Mouse (Mus musculus): ENCODE data around the gene Mlip.
A peak's percentile ranks its signal among the peaks of the same experiment; 100 is the strongest.

Mlip gene

GRCm38 (mm10) chr9:77344318-77344717, 8.5 kb downstream of the Mlip start:
- no peak for DNase-seq

DNA sequence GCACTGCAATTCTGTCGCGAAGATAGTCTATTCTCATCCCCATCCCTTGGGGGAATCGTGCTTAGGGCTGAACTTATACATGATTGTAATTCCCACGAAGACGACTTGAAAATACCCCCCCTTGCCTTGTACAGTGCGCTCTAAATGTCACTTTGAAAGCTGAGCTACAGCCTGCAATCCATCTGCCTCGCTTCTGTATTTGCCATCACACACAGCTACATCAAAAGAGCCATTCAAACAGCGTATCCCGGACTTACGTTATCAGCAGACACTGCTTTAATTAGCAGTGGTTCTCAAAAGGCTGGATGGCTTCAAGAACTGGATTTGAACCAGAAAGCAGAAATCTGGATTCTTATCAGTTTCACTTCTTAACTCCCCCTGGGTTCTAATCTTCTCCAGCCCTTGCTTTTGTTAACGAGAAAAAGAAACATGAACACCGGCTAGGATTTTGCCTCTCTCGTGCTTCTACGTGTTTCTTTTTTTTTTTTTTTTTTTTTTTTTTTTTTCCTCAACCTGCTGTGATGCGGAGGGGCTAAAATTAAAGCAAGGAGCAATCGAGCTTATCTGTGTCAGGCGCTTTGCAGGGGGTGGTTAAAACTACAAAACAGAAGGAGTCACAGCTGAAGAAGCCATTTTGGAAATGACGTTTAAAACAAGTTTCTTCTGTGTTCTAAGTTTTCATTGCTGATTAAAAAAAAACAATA, 12.5 kb downstream of the Mlip start:
- DNase-seq, result peak; percentile 69

DNA sequence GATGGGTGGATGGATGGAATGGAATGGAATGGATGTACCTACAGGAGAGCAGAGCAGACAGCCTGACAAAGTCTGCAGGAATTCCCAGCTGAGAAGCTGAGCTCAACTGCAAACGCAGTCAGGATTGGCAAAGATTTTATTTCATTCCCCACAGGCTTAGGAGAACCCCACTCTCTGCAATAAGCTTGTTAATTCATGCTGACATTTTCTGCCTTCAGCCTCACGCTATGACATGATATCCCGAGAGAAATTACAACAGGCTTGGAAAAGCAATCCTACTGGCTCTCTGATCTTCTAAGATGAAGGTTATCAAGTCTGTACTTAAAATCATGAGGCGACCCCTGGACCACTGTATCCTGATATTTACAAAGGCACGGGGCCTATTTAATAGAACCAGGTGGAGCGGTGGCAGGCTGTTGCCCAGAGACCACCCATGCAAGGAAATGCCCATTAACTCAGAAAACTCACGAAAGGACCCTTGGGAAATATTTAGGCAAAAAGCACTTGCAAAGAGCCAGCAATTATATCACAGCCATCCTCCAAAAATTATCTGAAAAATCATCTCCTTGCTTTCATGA, 13.1 kb downstream of the Mlip start:
- DNase-seq, result peak; percentile 16

GRCm38 (mm10) chr9:77335370-77335769, 17.4 kb downstream of the Mlip start:
- no peak for DNase-seq

DNA sequence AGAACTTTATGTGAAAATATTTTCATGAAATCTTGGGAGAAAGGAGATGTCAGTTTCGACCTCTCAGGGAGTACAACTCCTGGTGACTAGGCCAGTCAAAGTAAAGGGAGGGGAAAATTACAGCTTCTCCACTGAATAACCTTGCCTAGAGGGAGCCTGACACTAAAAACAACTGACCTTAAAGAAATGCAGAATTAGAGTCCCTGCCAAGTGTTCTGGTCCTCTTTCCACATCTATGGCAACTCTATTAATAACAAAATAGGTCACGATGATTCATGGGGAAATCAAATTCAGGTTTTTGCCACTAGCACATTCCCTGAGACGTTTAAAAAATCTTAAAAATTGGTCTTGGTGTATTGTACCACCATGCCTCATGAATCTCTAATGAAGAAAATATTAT, 34.4 kb downstream of the Mlip start:
- DNase-seq, result no peak

DNA sequence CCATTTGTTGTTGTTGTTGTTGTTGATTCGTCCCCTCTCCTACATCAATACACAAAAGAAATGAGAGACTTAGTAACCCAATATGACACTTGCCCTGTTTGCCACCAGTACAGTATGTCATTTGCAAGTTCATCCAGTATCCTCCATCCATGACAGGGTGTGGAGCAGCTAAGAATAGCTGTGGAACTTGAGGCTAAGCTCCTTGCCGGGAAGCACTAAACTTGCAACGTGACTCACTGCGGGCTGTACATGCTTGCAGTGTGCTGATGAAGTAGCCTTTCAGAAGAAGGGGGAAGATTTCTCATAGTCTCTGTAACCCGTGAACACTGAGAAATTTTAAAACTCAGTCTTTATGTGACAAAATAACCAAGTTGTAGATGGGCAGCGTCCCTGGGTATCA, 42.2 kb downstream of the Mlip start:
- no peak for DNase-seq

DNA sequence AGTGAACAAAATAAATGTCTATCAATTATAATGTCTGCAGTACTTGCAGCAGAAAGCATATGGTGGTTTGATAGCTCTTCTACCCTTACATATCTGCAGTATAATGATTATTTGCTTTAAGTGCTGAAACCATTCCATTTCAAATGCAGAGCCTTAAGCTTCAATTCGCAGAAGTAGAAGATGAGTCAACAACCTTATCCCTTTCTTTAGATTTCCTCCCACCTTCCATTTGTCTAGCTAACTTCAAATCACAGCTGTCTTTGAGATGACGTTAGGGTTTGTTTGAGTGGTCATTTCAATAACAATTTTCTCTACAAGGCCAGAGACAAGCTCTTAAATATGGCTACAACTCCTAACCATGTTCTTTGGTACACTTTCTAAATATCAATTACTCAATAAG, 47.4 kb downstream of the Mlip start:
- no peak for DNase-seq

DNA sequence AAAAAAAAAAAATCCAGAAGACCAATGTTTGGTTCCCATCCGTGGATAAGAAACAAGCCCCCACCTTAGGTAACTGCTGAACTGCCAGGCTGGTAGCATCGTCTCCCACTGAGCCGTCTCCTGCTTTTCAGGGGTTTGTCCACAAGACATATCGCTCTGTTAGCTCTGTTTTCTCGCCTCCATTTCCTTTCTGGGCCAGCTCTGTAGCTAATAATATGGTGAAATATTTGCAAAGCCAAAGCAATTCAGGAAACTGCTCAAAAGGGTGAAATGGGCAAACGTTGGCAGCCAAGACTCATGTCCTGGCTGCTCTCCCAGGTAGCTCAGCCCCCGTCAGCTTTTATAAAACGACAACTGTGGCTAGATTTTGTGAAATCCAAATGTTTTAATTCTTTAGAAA, 50.4 kb downstream of the Mlip start:
- DNase-seq, result peak; percentile 30

- no peak for DNase-seq
These were observed 64.8 kb downstream of the Mlip start for GRCm38 (mm10) chr9:77287958-77288357.

- no peak for DNase-seq
These were observed 73.4 kb downstream of the Mlip start for GRCm38 (mm10) chr9:77279371-77279770.

DNA sequence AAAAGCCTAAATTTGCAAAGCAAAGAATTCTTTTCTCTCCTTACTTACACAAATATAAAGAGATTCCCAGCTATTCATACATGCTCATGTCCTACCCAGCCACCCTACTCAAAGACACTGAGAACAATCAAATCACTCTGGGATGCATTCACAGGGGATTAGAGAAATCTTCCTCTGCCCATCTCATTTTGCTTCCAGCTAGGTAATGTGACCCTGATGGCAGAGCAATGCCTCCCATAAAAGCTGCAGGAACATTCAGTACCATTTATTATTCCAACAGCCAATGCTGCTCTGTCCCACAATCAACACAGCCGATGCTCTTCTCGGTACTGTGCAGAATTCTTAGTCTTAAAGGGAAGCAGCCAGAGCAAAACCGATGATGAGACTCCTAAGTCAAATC, 74.7 kb downstream of the Mlip start:
- DNase-seq, result no peak

DNA sequence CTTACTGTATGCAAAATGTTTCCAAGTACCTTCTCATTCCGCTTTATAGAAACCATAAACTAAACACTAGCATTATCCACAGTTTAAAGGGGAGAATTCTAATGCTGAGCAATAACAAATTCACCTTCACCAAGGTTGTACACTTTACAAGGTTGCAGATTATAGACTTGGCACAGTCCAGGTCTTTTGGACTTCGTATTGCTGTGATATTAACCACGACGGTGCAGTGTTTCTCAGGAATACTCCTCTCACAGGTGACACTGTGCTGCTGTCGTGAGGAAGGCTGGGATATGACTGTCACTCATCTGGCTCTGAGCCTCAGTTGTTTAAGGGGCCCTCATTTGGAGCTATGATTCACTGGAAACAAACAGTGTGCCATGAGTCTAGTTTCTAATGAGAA, 75.5 kb downstream of the Mlip start:
- DNase-seq, result no peak

DNA sequence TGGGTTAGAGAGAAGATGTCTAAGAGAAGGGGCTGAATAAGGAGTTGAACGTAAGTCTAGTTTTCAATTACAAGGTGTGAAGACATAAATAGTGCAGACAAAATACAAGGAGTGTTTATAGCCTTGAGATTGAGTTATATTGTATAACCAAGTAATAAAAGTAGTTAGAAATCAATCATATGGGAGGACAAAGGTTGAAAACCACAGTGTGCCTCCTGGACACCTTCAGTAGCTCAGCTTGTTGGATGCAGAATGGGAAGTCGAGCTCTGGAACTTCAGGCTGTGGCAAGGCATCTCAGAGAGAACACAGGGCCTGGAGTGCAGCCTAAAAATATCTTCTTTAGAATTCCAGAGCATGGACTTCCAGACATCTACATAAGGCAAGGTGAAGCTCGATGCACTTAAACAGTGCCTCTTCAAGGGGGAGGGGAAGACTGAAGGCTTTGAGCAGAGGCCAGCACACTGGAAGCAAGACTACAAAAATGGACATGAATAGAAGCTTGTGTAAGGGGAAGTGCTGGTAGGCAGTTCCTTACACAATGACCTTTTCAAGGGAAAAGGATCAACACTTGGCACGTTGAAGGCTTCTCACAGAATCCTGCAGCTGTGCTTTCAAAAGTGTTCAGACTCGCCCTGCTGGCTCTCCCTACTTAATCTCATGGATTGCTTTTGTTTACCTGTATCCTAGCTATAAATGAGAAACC, 76.2 kb downstream of the Mlip start:
- peak; percentile 18 for DNase-seq

DNA sequence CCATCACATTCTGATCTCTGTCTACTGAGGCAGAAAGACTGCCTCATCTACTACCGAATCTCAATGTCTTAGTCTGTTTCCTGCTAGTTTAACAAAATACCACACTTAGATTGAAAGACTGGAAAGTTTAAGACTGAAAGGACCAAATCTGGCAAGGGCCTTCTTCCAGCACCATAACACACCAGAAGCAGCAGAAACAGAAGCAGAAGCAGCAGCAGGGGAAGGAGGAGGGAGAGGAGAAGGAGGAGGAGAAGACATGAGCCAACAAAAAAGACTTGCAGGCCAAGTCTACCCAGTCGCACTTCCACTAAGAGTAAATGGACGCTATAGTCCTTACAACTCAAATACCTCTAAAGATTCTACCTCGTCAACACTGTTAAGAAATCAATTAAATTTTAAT, 80.0 kb downstream of the Mlip start:
- DNase-seq, result no peak

DNA sequence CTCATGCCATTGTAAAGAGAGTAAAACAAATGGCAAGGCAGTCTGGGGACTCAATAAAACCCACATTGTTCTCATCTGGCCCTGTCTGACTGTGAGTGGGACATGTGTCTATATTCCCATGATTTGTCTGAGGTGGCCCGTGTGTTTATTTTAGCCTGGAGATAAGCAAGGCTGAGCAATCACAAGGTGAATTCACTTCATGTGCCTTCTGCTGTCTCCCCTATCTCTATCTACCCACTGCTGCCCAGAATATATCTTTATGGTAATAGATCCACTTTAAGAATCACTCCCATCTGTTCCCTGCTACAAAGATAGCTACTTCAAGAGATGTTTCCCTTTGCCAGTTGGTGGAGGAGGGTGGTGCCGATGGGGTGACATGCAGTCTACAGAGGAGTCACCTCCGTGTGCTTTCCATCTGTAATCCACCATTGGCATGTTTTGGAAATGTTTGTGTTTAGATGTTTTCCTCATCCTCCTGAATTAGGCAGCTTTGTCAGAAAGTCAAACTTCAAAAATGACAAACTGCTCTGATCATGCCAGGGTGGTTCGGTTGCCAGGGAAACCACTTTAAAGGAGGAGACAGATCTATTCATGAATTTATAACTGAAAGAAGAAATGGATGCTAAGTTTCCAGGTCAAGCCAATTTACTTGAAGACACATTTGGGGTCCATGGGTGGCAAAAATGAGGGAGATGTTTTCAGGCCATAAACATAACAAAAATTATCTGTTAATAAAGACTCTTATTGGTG, 87.3 kb downstream of the Mlip start:
- peak; percentile 59 for DNase-seq

DNA sequence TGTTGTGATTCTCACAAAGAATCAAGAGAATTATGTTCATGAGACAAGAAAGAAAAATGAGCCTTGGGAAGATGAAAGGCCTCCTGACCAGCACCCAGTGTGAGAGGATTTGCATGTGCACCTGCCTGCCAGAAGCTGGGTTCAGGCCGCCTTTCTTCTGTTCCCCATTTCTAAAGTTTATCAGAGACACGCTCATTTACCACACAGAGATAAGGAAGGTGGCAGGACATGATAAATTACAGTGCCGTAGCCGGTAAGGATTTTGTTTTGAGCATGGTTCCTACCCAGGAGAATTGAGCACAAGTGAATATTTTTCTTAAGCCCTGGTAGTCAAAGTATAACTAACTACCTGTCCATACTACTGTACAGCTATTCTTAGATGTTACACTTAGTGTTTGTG, 93.7 kb downstream of the Mlip start:
- no peak for DNase-seq

DNA sequence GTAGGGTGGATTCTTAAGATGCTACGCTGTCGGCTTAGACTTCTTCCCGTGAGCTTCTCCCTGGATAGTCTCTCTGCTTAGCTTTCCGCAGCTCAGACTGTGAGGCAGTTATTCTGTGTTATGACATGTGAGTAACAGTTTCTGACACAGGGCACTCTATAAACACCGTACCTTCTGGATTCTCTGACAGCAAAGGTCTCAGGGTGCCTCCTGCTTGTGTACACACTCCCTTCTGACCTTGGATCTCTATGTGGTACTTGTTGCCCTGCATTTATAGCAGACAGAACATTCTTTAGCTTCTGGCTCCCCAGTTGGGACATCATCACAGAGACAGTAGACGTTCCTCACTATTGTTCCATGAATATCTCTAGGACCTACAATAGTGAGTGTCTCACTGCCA, 94.5 kb downstream of the Mlip start:
- no peak for DNase-seq

- peak; percentile 25 for DNase-seq
These were observed 98.3 kb downstream of the Mlip start for GRCm38 (mm10) chr9:77254514-77254913.

- no peak for DNase-seq
These were observed 100.0 kb downstream of the Mlip start for GRCm38 (mm10) chr9:77252761-77253160.

- DNase-seq, result peak; percentile 82
These were observed 100.6 kb downstream of the Mlip start for GRCm38 (mm10) chr9:77252134-77252533.

DNA sequence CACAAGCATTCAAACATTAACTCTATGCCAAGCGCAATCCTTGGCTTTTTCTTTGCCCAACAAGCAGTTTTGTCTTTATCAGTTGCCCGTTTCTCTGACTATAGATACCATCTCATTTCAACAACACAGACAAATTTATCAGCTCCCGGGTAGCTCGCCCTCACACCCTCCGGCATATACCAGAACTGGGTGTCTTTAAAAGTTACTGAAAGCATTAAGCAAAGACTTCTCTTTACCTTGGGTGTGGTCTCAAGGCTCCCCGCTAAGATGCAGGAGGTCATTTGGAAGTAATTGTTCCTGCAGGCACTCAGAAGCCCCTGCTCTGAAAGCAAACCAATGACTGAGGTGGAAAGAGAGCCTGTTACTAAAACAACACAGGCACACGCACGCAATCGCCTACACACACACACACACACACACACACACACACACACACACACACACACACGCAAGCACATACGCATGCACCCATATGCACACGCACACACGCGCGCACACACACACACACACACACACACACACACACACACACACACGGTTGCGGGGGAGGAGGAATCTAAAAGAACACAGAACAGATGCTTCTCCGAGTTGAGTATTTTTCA, 101.2 kb downstream of the Mlip start:
- peak; percentile 34 for DNase-seq

GRCm38 (mm10) chr9:77198250-77198649, 154.5 kb downstream of the Mlip start:
- DNase-seq, result no peak

DNA sequence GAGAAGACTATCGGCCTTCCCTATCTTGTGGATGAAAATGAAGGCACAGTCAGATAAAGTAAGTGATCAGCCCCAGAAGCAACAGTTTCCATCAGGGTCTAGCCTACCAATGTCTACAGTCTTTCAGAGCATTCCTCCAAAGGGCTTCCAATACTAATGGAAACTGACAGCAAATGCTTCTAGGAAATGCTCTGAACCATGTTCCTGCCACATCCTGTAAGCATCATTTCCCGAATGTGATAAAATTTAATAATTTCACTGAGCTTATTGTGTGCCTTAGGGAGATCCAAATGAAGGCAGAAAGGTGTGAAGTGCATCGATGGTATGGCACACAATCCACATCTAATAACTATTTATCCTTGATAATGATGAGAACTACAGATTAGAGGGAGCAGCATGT, 173.3 kb downstream of the Mlip start:
- DNase-seq, result no peak

Data from layer of hippocampus, adult 9-11 months (tissue).